Mouse (Mus musculus) brain, adult 2 months (tissue): Measurements from ENCODE around the gene Ptprc.

Experiments used
- DNase-seq: peaks from one replicate; pipeline ENCODE4 v3.0.0; 2011; ENCODE audit warnings: low read depth, low spot score

The Ptprc gene

GRCm38 (mm10) chr1:138153126-138153525, 22.4 kb downstream of the Ptprc start:
- no peak for DNase-seq

- DNase-seq = peak; percentile 92
These were observed 26.7 kb downstream of the Ptprc start for GRCm38 (mm10) chr1:138148844-138149243.

DNA sequence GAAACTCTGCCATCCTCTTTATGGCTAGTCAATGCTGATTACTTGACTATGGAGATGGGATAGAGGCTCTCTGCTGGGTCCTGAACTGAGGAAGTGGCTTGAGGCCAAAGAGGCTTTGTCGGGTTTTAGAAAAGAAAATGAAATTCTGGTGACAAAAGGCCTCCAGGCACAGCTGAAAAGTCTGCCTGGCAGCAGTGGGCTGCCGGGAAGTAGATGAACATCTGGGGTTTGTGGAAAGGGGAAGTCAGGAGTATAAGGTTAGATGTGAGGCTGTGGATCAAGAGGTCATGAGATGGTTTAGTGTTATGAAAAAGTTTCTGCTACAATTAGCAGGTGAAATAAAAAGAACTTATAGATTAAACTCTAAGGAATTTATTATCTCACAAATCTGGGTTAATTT, 29.9 kb downstream of the Ptprc start:
- DNase-seq = no peak

DNA sequence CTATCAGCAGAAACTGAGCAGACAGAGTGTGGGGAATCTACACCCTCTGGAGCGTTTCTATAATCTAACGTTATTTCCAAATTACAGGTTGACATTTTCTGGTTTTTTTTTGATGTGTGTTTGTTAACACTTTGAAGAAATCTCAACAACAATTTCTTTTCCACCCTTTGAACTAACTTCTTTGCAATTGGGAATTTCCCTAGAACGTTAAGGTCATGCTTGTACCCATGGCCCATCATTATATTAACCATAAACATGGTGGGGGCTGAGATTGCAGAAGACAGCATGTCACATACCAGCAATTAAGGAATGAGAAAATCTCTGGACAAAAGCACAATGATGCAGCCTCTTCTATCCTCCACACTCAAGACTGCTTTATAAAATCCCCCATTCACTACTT, 30.4 kb downstream of the Ptprc start:
- no peak for DNase-seq

DNA sequence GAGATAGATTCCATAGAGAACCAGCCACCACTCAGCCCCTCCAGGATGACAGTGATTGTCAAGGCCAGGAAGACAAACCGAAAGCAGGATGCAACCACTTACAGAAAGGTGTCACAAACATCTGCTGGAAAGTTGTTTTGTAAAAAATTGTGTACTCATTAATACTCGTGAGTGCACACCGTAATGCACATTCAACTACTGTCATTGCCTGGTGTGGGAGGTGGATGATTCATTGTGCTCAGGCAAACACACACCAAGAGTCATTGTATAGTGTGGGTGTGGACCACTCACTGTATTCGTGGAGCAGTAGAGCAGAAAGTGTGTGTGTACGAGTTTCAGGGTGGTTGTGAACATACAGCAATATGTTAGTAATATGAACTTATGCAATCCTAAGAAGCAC, 31.1 kb downstream of the Ptprc start:
- peak; percentile 60 for DNase-seq

- DNase-seq = no peak
These were observed 34.7 kb downstream of the Ptprc start for GRCm38 (mm10) chr1:138140769-138141168.

GRCm38 (mm10) chr1:138137696-138138095, 37.8 kb downstream of the Ptprc start:
- DNase-seq = no peak

- DNase-seq = no peak
These were observed 38.4 kb downstream of the Ptprc start for GRCm38 (mm10) chr1:138137024-138137577.

GRCm38 (mm10) chr1:138136373-138136779, 39.1 kb downstream of the Ptprc start:
- DNase-seq = peak; percentile 92

DNA sequence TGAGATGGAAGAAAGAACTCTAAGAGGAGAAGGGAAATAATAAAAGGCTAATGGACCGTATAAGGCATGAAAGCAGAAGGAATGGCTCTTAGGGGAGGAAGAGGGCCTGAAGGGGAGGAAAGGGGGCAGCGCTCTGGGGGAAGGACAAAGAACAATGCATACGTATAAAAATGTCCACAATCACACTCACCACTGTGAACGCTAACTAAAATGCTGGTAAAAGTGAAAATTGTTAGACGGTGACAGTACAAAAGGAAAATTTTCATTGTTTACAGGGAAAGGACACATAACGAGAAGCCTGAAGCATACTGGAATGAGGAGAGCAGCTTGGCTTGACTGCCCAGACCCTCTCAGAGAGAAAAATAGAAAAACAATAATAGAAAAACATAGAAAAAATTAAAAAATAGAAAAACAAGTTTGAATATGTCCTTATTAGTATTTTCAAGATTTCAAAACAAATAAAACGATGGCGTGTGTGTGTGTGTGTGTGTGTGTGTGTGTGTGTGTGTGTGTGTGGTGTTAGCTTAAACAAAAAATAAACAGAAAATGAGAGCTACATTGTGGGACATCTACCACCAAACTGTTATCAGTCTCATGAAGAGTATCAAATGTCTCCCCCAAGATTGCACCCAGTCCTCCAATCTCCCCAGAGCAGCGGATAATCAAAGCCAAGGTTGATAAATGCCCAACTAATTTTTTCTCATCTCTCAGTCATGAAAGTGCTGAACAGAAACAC, 39.7 kb downstream of the Ptprc start:
- DNase-seq = no peak

DNA sequence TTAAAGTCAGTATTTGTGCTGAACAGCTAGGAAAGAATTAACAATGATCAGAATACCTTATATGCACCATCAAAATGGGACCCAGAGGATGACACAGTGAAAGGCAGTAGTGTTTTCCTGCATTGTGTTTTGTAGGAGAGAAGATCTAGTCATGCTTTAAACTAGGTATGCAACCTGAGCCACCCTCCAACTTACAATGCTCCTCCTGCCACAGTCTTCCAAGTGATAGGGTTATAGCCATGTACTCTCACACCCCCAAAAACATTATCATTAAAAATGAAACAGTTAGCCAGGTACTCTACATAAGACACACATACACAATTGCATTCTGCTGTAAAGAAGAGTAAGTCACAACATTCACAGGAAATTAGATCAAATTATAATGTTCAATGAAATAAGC, 40.4 kb downstream of the Ptprc start:
- DNase-seq = no peak

DNA sequence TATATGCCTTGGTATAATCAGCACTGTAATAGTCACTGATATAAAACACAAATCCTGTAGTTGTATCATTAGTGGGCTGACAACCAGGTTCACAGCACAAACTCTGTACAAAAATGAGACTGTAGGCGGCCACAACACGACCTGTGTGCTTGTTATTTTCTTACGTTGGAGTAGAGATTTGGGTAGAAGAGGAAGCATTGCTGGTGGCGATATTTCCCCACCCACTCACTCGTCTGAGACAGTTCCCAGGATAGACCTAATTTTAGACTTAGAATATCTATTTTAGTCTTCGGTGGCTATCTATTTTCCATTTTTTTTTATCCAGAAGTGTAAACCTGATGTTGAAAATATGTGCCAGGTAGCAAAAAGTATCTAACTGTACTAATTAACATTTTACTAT, 41.2 kb downstream of the Ptprc start:
- no peak for DNase-seq

DNA sequence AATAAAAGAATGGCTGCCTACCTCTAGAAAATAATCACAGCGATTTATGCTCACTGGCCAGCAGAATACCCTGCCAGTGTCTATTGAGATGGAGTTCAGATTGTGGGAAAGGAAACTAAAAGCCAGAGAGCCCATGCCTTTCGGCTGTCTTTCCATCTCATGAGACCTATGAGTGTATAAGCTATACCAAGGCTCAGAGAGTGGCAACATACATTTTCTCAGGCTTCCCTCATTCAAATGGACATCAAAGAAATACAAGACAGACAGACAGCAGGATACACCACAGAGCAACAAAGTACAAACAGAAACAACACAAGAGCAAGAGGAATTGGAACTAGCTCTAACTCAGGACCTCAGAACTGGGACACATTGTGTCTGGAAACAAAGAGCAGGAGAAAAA, 43.8 kb downstream of the Ptprc start:
- no peak for DNase-seq

DNA sequence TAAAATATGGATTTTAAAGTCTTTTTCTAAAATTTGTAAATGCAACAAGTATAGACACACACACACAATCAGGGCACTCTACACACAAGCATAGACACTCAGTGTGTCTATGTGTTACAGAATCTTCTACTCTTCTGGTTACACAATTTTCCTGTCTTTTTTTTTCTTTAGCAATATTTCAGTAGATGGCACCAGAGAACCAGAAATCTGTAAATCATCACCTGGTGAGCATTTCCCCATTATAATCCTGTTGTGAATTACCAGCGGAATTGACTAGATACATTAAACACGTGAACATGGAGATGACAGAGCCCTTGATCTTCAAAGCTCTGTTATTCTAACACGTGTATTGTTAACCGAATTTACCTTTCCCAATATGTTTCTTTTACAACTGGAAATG, 45.4 kb downstream of the Ptprc start:
- DNase-seq = peak; percentile 47

DNA sequence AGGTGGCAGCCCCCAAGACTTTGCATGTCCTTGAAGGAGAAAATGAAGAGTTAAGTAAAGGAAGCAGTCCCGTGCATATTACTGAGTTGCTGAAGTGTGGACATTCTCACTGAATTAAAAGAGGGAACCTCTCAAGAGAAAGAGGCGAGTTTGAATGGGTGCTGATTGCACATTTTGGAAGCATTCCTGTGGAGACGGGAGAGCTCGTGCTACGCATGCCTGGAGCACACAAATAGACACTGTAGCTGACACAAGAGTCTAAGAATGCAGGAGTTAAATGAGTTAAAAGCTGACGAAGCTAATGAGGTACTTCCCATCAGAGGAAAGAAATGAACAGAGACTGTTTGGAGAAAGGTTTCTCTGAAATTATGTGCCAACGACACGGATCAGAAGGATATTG, 48.7 kb downstream of the Ptprc start:
- peak; percentile 49 for DNase-seq

DNA sequence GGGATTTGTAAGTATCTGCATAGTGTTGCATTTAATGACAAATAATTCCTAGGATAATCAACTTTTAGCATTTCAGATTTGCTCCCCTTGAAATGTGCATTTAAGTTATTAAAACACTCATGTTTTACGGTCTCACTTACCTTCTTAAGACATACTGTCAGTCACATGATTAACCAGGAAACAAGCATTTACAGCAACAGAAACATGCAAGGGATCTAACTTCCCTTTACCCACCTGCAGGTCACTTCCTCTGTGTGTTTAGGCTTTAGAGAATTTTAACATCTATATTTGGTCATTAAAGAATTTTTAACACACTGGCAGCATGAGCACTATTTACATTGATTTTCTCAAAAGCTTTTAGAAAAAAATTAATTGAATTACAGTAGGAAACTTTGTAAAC, 50.2 kb downstream of the Ptprc start:
- DNase-seq = no peak

- peak; percentile 58 for DNase-seq
These were observed 51.6 kb downstream of the Ptprc start for GRCm38 (mm10) chr1:138123866-138124265.

DNA sequence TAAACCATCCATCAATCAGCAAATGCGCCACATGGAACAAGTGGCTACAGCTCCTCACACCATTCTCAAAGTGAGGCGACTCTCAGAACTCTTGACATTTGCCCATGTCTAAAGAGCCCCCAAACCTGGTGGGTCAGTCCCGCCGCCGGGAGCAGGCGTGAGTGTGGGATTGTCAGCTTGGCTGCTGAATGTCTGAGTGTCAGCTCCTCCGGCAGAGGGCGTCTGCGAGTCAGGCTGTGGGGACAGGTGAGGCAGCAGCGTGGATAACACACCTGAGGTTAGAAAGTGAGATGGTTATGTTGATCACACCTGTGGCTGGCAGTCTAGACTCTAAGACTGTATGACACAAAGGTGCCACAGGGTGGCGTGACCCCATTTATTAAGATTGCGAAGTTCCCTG, 55.6 kb downstream of the Ptprc start:
- DNase-seq = no peak

GRCm38 (mm10) chr1:138093219-138093618, 82.3 kb downstream of the Ptprc start:
- no peak for DNase-seq

DNA sequence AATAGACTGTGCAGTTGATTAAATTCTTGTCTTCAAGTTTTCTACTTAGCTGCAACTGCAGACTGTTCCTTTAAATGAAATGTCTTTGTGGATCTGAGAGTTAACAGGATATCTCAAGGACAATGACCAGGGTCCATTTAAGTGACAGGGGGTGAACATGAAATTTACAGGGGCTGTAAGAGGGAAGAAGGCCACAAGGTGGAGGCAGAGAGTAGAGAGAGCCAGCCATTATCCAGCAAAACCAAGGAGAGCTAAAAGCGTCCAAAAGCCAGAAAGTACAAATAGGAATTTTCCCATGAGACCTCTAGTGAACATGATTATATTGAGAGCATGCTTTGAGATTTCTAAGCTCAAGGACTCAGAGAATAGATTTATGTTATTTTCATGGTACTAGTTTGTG, 89.7 kb downstream of the Ptprc start:
- DNase-seq = peak; percentile 49

- no peak for DNase-seq
These were observed 91.8 kb downstream of the Ptprc start for GRCm38 (mm10) chr1:138083707-138084106.

- DNase-seq = no peak
These were observed 95.2 kb downstream of the Ptprc start for GRCm38 (mm10) chr1:138080308-138080707.

GRCm38 (mm10) chr1:138044196-138044945, 131.1 kb downstream of the Ptprc start:
- peak; percentile 91 for DNase-seq
